Comparison of ENCODE assay signal across 8 mouse cellular contexts in the genomic region with DNA sequence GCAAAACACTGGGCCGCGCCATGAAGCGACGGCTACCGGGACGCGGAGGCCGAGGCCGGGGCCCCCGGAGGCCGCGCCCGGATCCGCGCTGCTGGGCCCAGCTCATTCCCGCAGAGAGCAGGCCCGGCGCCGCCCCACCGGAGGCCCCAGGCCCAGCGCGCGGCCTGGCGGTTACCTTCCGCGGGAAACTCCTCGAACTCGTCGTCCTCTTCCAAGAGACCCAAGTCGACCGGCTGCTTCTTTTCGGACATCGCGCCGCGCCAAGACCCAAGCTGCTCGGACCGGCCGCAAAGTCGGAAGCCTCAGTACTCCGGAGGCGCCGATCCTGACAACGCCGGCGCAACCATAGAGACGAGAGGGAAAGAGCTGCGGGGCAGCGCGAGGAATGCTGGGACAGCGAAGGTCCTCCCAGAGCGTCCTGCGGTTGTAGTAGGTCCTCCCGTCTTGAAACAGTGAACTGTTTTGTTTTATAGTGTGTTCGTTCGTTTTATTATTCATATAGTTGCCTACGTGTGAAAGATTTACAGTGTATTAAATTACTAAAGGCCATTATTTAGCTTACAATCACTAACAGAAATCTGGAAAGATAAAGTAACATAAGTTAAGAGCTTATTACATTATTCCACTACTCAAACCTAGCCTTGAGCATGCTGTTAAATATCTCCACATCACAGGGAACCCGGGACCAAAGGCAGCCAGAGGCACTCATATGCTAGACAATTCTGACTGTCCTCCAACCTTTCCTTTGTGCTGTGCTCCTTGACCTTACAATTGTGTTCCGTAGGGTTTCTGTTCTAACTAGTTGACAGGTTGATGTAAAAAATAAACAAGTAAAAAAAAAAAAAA. TPM values are rescaled to one million over a fixed set of nuclear protein-coding genes. Genes with fewer than 3 reads are reported as not detected.
DNase-seq lines count a peak whose midpoint lies in the region; ATAC-seq and TF ChIP-seq lines count a peak whose summit lies in the region.

A gene (minus strand): TSS at position 360 of the 846 bp plus-strand sequence.

- WGBS in forebrain, embryonic 16.5 days = 1% methylated on average over 59 of the region's 59 CpGs
- whole genome bisulfite sequencing in lung, embryonic 14.5 days = under 1% methylated on average over 59 of the region's 59 CpGs
- 1% methylated on average over 59 of the region's 59 CpGs for WGBS in olfactory bulb, adult 2 months
- WGBS in thymus, adult 2 months = 1% methylated on average over 59 of the region's 59 CpGs

- TF ChIP-seq POLR2A in olfactory bulb, adult 2 months (IDR thresholded peaks at IDR 0.05; ENCODE audit: insufficient read depth, low read depth, low read length) = peak; percentile 64
- TF ChIP-seq POLR2A in thymus, adult 2 months (IDR thresholded peaks at IDR 0.05; ENCODE audit: control insufficient read depth, extremely low read depth, insufficient read depth, low read length, poor library complexity) = peak; percentile 64

- H3K36me3 ChIP-seq in G1E (replicated peaks) = peaks cover 9% of the 10 kb centered on the region
- no peaks in the 10 kb centered on the region; the same call in 1 of the 2 replicates for H3K36me3 ChIP-seq in forebrain, embryonic 16.5 days (ENCODE audit: control insufficient read depth, insufficient read depth)
- no peaks in the 10 kb centered on the region for H3K36me3 ChIP-seq in lung, embryonic 14.5 days (ENCODE audit: insufficient read depth)
- no peaks in the 10 kb centered on the region for H3K36me3 ChIP-seq in thymus, adult 2 months (ENCODE audit: control insufficient read depth, insufficient read depth, low read length)

- no peaks in the 10 kb centered on the region for H3K9me3 ChIP-seq in G1E (replicated peaks)
- no peaks in the 10 kb centered on the region for H3K9me3 ChIP-seq in forebrain, embryonic 16.5 days (ENCODE audit: control insufficient read depth, low read length)
- H3K9me3 ChIP-seq in lung, embryonic 14.5 days (ENCODE audit: low read depth, low read length) = no peaks in the 10 kb centered on the region

- TF ChIP-seq CTCF in G1E (IDR thresholded peaks at IDR 0.05; ENCODE audit: low read depth, low read length) = no peak
- TF ChIP-seq CTCF in layer of hippocampus, adult 2 months (conservative IDR thresholded peaks at IDR 0.05) = peak; percentile 32
- TF ChIP-seq CTCF in lung, embryonic 14.5 days (IDR thresholded peaks at IDR 0.05; ENCODE audit: low read depth) = no peak
- peak; percentile 19; the same call in 1 of the 2 replicates for TF ChIP-seq CTCF in olfactory bulb, adult 2 months (IDR thresholded peaks at IDR 0.05; ENCODE audit: insufficient read depth, low read depth, low read length)
- peak; percentile 57; the same call in 1 of the 2 replicates for TF ChIP-seq CTCF in thymus, adult 2 months (IDR thresholded peaks at IDR 0.05; ENCODE audit: borderline replicate concordance, control insufficient read depth, extremely low read depth, insufficient read depth, low read length, poor library complexity)

- peak; percentile 91 for ATAC-seq in G1E (ENCODE audit: extremely low read depth, insufficient number of reproducible peaks, low FRiP score, poor library complexity, severe bottlenecking)
- ATAC-seq in forebrain, embryonic 16.5 days = peak; percentile 99
- peak; percentile 98 for ATAC-seq in lung, embryonic 14.5 days (ENCODE audit: insufficient read depth)

- H3K4me1 ChIP-seq in G1E (ENCODE audit: insufficient read depth, low read depth, low read length) = peaks cover 3% of the 10 kb centered on the region
- peaks cover 8% of the 10 kb centered on the region for H3K4me1 ChIP-seq in forebrain, embryonic 16.5 days (replicated peaks; ENCODE audit: control insufficient read depth, insufficient read depth, low read length)
- no peaks in the 10 kb centered on the region for H3K4me1 ChIP-seq in lung, embryonic 14.5 days (ENCODE audit: insufficient read depth)
- H3K4me1 ChIP-seq in olfactory bulb, adult 2 months (ENCODE audit: control insufficient read depth, insufficient read depth, low read length) = no peaks in the 10 kb centered on the region
- H3K4me1 ChIP-seq in thymus, adult 2 months (replicated peaks; ENCODE audit: control insufficient read depth, insufficient read depth, low read length) = no peaks in the 10 kb centered on the region

- peak; percentile 57 for DNase-seq in G1E (ENCODE audit: low spot score)
- peak; percentile 89 to 94 for DNase-seq in cerebellum, adult 18-20 months
- peak; percentile 93 to 94 for DNase-seq in heart, postnatal 36 days
- peak; percentile 91 to 92 for DNase-seq in layer of hippocampus, adult 2 months (ENCODE audit: low spot score in 2 of 2)
- peak; percentile 95 for DNase-seq in lung, embryonic 14.5 days
- DNase-seq in thymus, adult 2 months = peak; percentile 90

- no peaks in the 10 kb centered on the region for H3K27me3 ChIP-seq in G1E (ENCODE audit: insufficient read depth, low read length)
- no peaks in the 10 kb centered on the region for H3K27me3 ChIP-seq in forebrain, embryonic 16.5 days (replicated peaks; ENCODE audit: control insufficient read depth, insufficient read depth, low read length)
- H3K27me3 ChIP-seq in lung, embryonic 14.5 days (ENCODE audit: insufficient read depth, low read length) = no peaks in the 10 kb centered on the region
- H3K27me3 ChIP-seq in thymus, adult 2 months (ENCODE audit: control insufficient read depth, insufficient read depth, low read length) = no peaks in the 10 kb centered on the region

- H3K27ac ChIP-seq in forebrain, embryonic 16.5 days (ENCODE audit: low read length) = peak within 1 kb of the TSS; percentile 80
- H3K27ac ChIP-seq in layer of hippocampus, adult 2 months = peak within 1 kb of the TSS; percentile 95
- peak within 1 kb of the TSS; percentile 91 for H3K27ac ChIP-seq in lung, embryonic 14.5 days (ENCODE audit: low read depth)
- peak within 1 kb of the TSS; percentile 94 for H3K27ac ChIP-seq in olfactory bulb, adult 2 months (ENCODE audit: insufficient read depth, low read depth, low read length)
- H3K27ac ChIP-seq in thymus, adult 2 months (ENCODE audit: control insufficient read depth, insufficient read depth, low read length) = peak within 1 kb of the TSS; percentile 66

- peak within 1 kb of the TSS; percentile 83 for H3K9ac ChIP-seq in forebrain, embryonic 16.5 days (replicated peaks; ENCODE audit: low read depth, low read length)
- peak within 1 kb of the TSS; percentile 99 for H3K9ac ChIP-seq in lung, embryonic 14.5 days

- peak within 1 kb of the TSS; percentile 81 for H3K4me3 ChIP-seq in G1E (ENCODE audit: low read depth, low read length)
- H3K4me3 ChIP-seq in forebrain, embryonic 16.5 days (replicated peaks; ENCODE audit: low read length) = peak within 1 kb of the TSS; percentile 80
- H3K4me3 ChIP-seq in layer of hippocampus, adult 2 months = peak within 1 kb of the TSS; percentile 96
- H3K4me3 ChIP-seq in lung, embryonic 14.5 days (ENCODE audit: low read depth, low read length) = peak within 1 kb of the TSS; percentile 93
- peak within 1 kb of the TSS; percentile 94 for H3K4me3 ChIP-seq in olfactory bulb, adult 2 months (ENCODE audit: insufficient read depth, low read depth, low read length)
- peak within 1 kb of the TSS; percentile 100 for H3K4me3 ChIP-seq in thymus, adult 2 months (ENCODE audit: control insufficient read depth, insufficient read depth, low read length)

- peak within 1 kb of the TSS; percentile 79 for H3K4me2 ChIP-seq in forebrain, embryonic 16.5 days (ENCODE audit: low read length)
- H3K4me2 ChIP-seq in lung, embryonic 14.5 days = peak within 1 kb of the TSS; percentile 77

- intact Hi-C loops in heart, postnatal 36 days (cut with DNase I) = loop anchor here (5.0 to 10.0 kb wide), 4 partner anchors 274 to 571 kb away; a partner anchor contains a TSS

RNA-seq across cellular contexts. Expression of the gene that starts here (rescaled TPM):
- total RNA-seq in G1E (2014; fragmentation: Nextera tagmentation) = 44.3 and 44.8 TPM in 2 replicates
- total RNA-seq in G1E (2017) = 164 and 181 TPM in 2 replicates
- polyA plus RNA-seq in G1E (2012) = 33.5 and 73.9 TPM in 2 replicates
- 165 and 179 TPM in 2 replicates for polyA plus RNA-seq in forebrain, embryonic 16.5 days (2015; fragmentation: Nextera tagmentation; extraction: Ambion mirVana)
- total RNA-seq in heart, postnatal 36 days (2021) = 100 to 1,000 TPM in 1 of 2 experiments, 10 to 100 TPM in 1; 99.7 to 105 TPM
- total RNA-seq in layer of hippocampus, adult 2 months (2021) = 10 to 100 TPM; 44.7 to 48.4 TPM
- 263 and 276 TPM in 2 replicates for polyA plus RNA-seq in lung, embryonic 14.5 days (2014; fragmentation: Nextera tagmentation; extraction: Ambion mirVana)
- 350 and 527 TPM in 2 replicates for polyA plus RNA-seq in olfactory bulb, adult 2 months (2012; ENCODE audit: insufficient read depth, insufficient read length, low replicate concordance, missing spikeins)
- 21.7 and 26.5 TPM in 2 replicates for polyA plus RNA-seq in thymus, adult 2 months (2012; rRNA removed)

Comparison
In these comparisons a context has a peak if more than half of its experiments do, and no peak if none do; other contexts are left out.
1. Peak in every context shown above with its lines: DNase-seq, ATAC-seq, H3K4me3 ChIP-seq and H3K27ac ChIP-seq.
2. CTCF ChIP-seq: peak in layer of hippocampus, adult 2 months (single experiment), olfactory bulb, adult 2 months (single experiment) and thymus, adult 2 months (single experiment); none in G1E (single experiment) and lung, embryonic 14.5 days (single experiment).